Mouse (Mus musculus) lung, postnatal 36 days (tissue): ENCODE data around the gene Gls2.

ENCODE experiments used
- DNase-seq: peaks from one replicate; pipeline ENCODE4 v3.0.0; 2022; ENCODE audit warnings: mixed read lengths

Gene Gls2

DNA sequence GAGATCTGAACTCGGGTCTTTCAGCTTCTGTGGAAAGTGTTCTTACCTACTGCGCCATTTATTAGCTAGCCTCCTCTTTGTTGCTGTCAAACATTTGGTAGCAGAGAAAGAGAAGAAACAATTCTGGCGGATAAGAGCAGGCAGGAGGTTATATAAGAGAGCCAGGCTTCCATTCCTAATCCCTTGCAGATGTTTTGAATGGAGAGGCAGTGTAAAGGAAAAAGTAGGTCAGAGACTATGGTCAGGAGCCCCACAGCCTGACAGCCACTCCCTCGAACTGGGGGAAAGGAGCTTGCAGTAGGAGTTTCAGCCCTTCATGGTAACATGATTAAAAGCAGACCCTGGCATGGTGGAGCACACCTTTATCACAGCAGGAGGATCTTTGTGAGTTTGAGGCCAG lies 42.1 kb downstream of the Gls2 start:
- DNase-seq: no peak

- peak; percentile 13 for DNase-seq
Measured at GRCm38 (mm10) chr10:128237807-128238480, 43.7 kb downstream of the Gls2 start.

GRCm38 (mm10) chr10:128239140-128239539 lies 44.9 kb downstream of the Gls2 start:
- DNase-seq: no peak

GRCm38 (mm10) chr10:128240131-128240530 lies 45.9 kb downstream of the Gls2 start:
- DNase-seq: no peak

- DNase-seq: no peak
Measured at GRCm38 (mm10) chr10:128243252-128243651, 49.0 kb downstream of the Gls2 start.

GRCm38 (mm10) chr10:128244121-128244520 lies 49.9 kb downstream of the Gls2 start:
- no peak for DNase-seq

- peak; percentile 73 for DNase-seq
Measured at GRCm38 (mm10) chr10:128247020-128247732, 52.9 kb downstream of the Gls2 start.

DNA sequence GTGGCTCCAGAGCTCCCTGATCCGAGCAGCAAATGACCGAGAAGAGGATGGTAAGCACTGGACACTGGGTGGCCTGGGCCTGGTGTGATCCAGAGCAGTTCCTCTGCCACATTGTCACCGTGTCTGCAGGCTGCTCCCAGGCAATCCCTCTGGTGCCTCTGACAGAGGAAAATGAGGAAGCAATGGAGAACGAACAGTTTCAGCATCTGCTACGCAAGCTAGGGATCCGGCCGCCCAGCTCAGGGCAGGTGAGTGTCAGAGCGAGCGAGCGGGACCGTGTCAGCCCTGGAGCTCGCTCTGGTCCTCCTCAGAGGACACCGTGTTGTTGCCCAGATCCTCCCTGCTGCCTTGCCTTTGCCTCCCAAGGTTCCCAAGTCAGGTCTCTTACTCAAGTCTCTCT lies 56.3 kb downstream of the Gls2 start:
- DNase-seq: no peak

DNA sequence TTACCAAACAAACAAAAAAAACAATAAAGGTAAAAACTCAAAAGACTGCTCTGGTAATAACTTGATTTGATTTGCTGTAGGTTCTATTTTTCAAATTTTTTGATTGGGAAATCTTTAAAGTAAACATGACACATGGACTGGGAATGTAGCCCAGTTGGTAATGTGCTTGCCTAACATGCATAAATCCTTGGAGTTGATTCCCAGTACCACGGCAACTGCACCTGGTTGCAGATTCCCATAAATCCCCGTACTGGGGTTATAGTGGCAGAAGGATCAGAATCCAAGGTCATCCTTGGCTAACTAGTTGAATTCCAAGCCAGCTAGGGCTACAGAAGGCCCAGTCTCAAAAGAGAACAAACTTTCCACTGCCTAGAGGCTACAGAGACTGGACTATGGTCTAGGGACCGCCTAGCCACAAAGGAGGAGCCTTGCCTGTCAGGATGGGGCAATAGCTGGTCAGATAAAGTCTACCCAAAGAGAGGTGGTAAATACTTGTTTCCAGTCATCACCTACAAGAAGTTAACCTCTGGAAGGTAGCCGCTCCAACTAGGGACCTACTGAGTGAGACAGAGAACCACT lies 59.5 kb downstream of the Gls2 start, which contains the start of gene Apon:
Apon (plus strand) TSS at position 420 of the 579 bp plus-strand sequence.
- DNase-seq: peak; percentile 42

DNA sequence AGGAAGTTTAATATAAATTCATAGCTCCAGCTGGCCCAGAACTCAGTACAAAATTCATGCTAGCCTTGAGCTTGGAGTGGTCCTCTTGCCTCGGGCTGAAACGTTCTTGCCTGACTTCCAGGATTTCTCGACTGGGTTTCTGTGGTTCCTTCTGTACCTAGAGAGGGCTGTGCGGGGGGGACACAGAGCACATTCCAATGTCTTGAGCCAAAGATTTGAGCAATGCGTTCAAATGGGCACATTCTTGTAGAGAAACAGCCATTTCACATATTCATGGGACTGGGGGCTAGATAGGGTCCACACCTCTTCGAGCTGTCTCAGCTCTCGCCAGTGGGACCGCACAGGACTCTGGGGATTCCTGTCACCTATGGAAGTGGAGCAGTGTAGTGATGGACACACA lies 61.7 kb downstream of the Gls2 start:
- no peak for DNase-seq

DNA sequence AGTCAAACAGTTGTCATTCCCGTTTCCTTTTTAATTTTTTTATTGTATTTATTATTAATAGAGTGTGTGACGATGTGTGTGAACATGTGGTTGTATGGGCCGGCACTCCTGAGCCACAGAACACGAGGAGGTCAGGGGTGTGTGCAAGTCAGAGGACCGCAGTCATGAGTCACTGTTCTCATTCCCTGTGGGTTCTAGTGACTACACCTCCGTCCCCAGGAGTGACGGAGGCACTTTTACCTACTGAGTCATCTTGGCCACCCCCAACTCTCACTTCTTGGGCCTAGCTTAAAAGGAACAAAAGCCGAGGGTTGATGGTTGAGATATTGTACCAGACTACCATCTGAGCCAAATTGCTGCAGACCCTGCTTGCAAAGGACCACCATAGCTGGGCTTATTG lies 62.1 kb downstream of the Gls2 start:
- DNase-seq: no peak

GRCm38 (mm10) chr10:128258953-128259352 lies 64.7 kb downstream of the Gls2 start:
- DNase-seq: peak; percentile 41
